Mouse (Mus musculus): ENCODE results near the gene Pir.

- no peak for TF ChIP-seq POLR2A (IDR thresholded peaks at IDR 0.05; ENCODE audit: insufficient read depth, low read length)
- TF ChIP-seq CTCF (IDR thresholded peaks at IDR 0.05; ENCODE audit: low read depth, low read length) = no peak
Measured at GRCm38 (mm10) chrX:164258662-164259061, 10.5 kb upstream of the Pir start.
